Mouse (Mus musculus): ENCODE results near the gene Zfp385c. TPM values are rescaled to one million over a fixed set of nuclear protein-coding genes. Genes with fewer than 3 reads are reported as not detected.
A peak's percentile ranks its signal among the peaks of the same experiment; 100 is the strongest.

Zfp385c gene
- total and polyA plus RNA-seq, 3 experiments = 0.11 TPM; not detected in 2

DNA sequence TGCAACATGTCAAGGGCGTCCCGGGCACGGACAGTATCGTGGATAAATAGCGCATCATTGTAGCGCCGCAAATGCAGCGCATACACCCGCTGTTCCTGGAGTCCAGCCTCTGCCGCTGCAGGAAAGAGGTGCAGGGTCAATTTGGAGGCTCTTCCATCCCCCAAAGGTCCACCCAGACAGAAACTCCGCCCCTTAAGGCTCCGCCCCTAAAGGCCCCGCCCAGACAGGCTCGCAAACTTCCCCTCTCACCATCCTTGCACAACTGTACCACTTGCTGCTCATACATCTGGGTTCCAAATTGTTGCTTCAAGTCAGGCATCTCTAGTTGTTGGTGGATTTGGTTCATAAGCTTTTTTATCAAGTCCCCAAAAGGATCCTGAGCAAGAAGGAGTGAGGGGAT lies 9.0 kb upstream of the Zfp385c start:
- peaks cover 40% of the 10 kb centered on the region for H3K4me1 ChIP-seq (ENCODE audit: insufficient read depth, low read depth, low read length)
- H3K27me3 ChIP-seq (ENCODE audit: insufficient read depth, low read length) = no peaks in the 10 kb centered on the region; the same call in 1 of the 2 replicates
- no peak for TF ChIP-seq TAL1 (conservative IDR thresholded peaks at IDR 0.05; ENCODE audit: low read depth, low read length)
- TF ChIP-seq CTCF (IDR thresholded peaks at IDR 0.05; ENCODE audit: low read depth, low read length) = no peak
- TF ChIP-seq GATA1 (IDR thresholded peaks at IDR 0.05; ENCODE audit: borderline replicate concordance, low read length) = no peak
- TF ChIP-seq GATA2 (IDR thresholded peaks at IDR 0.05; ENCODE audit: borderline replicate concordance, low read depth, low read length) = no peak
- TF ChIP-seq POLR2AphosphoS5 (IDR thresholded peaks at IDR 0.05; ENCODE audit: insufficient replicate concordance, low read depth, low read length) = no peak
- no peak overlapping the region for H3K4me3 ChIP-seq (ENCODE audit: low read depth, low read length)
- no peak for ATAC-seq (ENCODE audit: extremely low read depth, insufficient number of reproducible peaks, low FRiP score, poor library complexity, severe bottlenecking)
- H3K9me3 ChIP-seq (replicated peaks) = no peaks in the 10 kb centered on the region
- DNase-seq (ENCODE audit: low spot score) = no peak
- peaks cover 63% of the 10 kb centered on the region for H3K36me3 ChIP-seq (replicated peaks)

DNA sequence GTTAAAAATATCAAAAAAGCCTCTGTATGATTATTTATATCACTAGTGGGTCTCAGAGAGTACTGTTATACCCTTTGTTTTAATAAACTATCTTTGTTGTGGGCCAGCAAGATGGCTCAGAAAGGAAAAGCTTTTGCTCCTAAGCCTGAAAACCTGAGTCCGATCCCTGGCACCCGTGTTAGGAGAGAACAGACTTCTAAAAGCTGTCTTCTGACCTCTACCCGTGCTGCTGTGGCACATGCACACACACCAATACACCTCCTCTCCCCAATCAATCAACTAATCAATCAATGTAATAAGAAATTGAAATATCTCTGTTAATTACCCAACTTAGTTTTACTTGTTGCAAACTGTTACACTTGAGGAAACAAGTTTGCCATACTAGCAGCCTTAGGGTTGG lies 8.5 kb upstream of the Zfp385c start:
- Histone ChIP-seq H3K36me3 (replicated peaks) (peaks cover 60% of the 10 kb centered on the region), H3K4me3 (ENCODE audit: low read depth, low read length) (no peak overlapping the region), H3K9me3 (replicated peaks) (no peaks in the 10 kb centered on the region), H3K4me1 (ENCODE audit: insufficient read depth, low read depth, low read length) (peaks cover 37% of the 10 kb centered on the region), H3K27me3 (ENCODE audit: insufficient read depth, low read length) (no peaks in the 10 kb centered on the region; the same call in 1 of the 2 replicates)
- DNase-seq (ENCODE audit: low spot score) (no peak), ATAC-seq (ENCODE audit: extremely low read depth, insufficient number of reproducible peaks, low FRiP score, poor library complexity, severe bottlenecking) (no peak)
- TF ChIP-seq POLR2AphosphoS5 (IDR thresholded peaks at IDR 0.05; ENCODE audit: insufficient replicate concordance, low read depth, low read length) (no peak), CTCF (IDR thresholded peaks at IDR 0.05; ENCODE audit: low read depth, low read length) (no peak), TAL1 (conservative IDR thresholded peaks at IDR 0.05; ENCODE audit: low read depth, low read length) (no peak), GATA2 (IDR thresholded peaks at IDR 0.05; ENCODE audit: borderline replicate concordance, low read depth, low read length) (no peak), GATA1 (IDR thresholded peaks at IDR 0.05; ENCODE audit: borderline replicate concordance, low read length) (no peak)

DNA sequence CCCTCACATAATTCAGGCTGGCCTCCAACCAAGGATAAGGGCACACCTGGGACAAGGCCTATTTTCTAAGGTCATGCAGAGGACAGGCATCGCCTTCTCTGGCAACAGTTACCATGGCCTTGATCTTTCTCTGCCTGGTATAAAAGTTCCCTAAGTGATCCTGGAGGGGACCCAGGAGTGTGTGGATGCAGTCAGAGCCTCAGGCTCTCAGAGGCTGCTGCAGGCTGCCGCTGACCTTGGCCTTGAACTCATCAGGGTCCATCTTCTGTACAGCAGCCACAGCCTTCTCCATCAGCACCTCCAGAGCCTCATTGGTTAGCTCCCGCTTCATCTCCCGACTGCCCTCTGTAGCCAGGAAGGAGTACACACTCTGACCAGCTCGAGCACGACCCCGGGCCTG lies 5.7 kb upstream of the Zfp385c start:
- peaks cover 33% of the 10 kb centered on the region for H3K36me3 ChIP-seq (replicated peaks)

DNA sequence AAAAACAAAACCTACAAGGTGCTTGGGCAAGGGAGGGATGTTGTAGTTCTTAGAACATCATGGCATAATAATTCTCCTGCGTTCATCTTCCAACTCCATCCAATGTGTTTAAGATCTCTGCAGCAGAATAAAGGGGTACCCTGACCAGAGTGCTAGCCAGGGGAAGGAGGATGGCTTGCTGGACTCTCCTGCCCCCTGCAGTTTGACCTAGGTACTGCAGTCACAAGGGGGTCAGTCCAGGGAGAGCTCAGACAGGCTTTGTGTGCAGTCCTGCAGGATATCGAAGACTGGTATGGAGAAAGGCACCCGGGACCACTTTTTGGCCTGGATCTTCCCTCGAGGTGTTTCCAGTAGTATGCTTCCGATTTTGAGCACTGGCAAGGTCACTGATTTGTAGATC lies 2.7 kb upstream of the Zfp385c start:
- peak; percentile 91 for TF ChIP-seq CTCF (IDR thresholded peaks at IDR 0.05; ENCODE audit: low read depth, low read length)
- TF ChIP-seq GATA1 (IDR thresholded peaks at IDR 0.05; ENCODE audit: borderline replicate concordance, low read length) = no peak
- peaks cover 21% of the 10 kb centered on the region for H3K36me3 ChIP-seq (replicated peaks)
- no peak overlapping the region for H3K4me3 ChIP-seq (ENCODE audit: low read depth, low read length)

More for the DNA sequence above, 5.7 kb upstream of the Zfp385c start:
- ATAC-seq (ENCODE audit: extremely low read depth, insufficient number of reproducible peaks, low FRiP score, poor library complexity, severe bottlenecking) (no peak), DNase-seq (ENCODE audit: low spot score) (no peak)
- Histone ChIP-seq H3K9me3 (replicated peaks) (no peaks in the 10 kb centered on the region), H3K27me3 (ENCODE audit: insufficient read depth, low read length) (peaks cover 7% of the 10 kb centered on the region), H3K4me1 (ENCODE audit: insufficient read depth, low read depth, low read length) (peaks cover 19% of the 10 kb centered on the region), H3K4me3 (ENCODE audit: low read depth, low read length) (no peak overlapping the region)
- TF ChIP-seq CTCF (IDR thresholded peaks at IDR 0.05; ENCODE audit: low read depth, low read length) = no peak
- no peak for TF ChIP-seq GATA2 (IDR thresholded peaks at IDR 0.05; ENCODE audit: borderline replicate concordance, low read depth, low read length)
- no peak for TF ChIP-seq TAL1 (conservative IDR thresholded peaks at IDR 0.05; ENCODE audit: low read depth, low read length)
- no peak for TF ChIP-seq GATA1 (IDR thresholded peaks at IDR 0.05; ENCODE audit: borderline replicate concordance, low read length)
- no peak for TF ChIP-seq POLR2AphosphoS5 (IDR thresholded peaks at IDR 0.05; ENCODE audit: insufficient replicate concordance, low read depth, low read length)

DNA sequence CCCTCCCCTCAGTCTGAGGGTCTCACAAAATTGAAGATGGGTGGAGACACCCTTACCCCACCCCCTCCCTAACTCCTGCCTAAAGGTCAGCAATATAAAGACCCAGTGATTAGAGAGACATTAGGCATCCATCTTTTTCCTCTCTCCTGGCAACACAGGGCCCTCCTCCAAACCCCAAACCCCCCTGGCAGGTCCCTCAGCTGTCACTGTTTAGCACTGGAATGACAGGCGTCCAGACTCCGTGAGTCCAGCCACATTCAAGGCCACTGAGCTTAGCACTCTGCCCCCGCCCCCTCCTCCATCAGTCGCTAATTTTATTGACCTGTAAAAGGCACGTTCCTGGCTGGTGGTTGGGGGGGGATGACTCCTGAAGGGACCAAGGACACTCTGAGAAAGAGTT lies 899 bp upstream of the Zfp385c start:
- no peaks in the 10 kb centered on the region for H3K9me3 ChIP-seq (replicated peaks)
- peaks cover 44% of the 10 kb centered on the region for H3K27me3 ChIP-seq (ENCODE audit: insufficient read depth, low read length)
- no peak overlapping the region for H3K4me3 ChIP-seq (ENCODE audit: low read depth, low read length)
- peaks cover 9% of the 10 kb centered on the region for H3K36me3 ChIP-seq (replicated peaks)
- H3K4me1 ChIP-seq (ENCODE audit: insufficient read depth, low read depth, low read length) = peaks cover 11% of the 10 kb centered on the region
- DNase-seq (ENCODE audit: low spot score) = no peak
- no peak for TF ChIP-seq CTCF (IDR thresholded peaks at IDR 0.05; ENCODE audit: low read depth, low read length)
- no peak for TF ChIP-seq GATA1 (IDR thresholded peaks at IDR 0.05; ENCODE audit: borderline replicate concordance, low read length)
- TF ChIP-seq POLR2AphosphoS5 (IDR thresholded peaks at IDR 0.05; ENCODE audit: insufficient replicate concordance, low read depth, low read length) = no peak
- TF ChIP-seq TAL1 (conservative IDR thresholded peaks at IDR 0.05; ENCODE audit: low read depth, low read length) = no peak
- TF ChIP-seq GATA2 (IDR thresholded peaks at IDR 0.05; ENCODE audit: borderline replicate concordance, low read depth, low read length) = no peak
- no peak for ATAC-seq (ENCODE audit: extremely low read depth, insufficient number of reproducible peaks, low FRiP score, poor library complexity, severe bottlenecking)

More for the DNA sequence above, 2.7 kb upstream of the Zfp385c start:
- H3K9me3 ChIP-seq (replicated peaks) = no peaks in the 10 kb centered on the region
- peaks cover 11% of the 10 kb centered on the region for H3K4me1 ChIP-seq (ENCODE audit: insufficient read depth, low read depth, low read length)
- ATAC-seq (ENCODE audit: extremely low read depth, insufficient number of reproducible peaks, low FRiP score, poor library complexity, severe bottlenecking) (no peak), DNase-seq (ENCODE audit: low spot score) (peak; percentile 64)
- peaks cover 35% of the 10 kb centered on the region for H3K27me3 ChIP-seq (ENCODE audit: insufficient read depth, low read length)

DNA sequence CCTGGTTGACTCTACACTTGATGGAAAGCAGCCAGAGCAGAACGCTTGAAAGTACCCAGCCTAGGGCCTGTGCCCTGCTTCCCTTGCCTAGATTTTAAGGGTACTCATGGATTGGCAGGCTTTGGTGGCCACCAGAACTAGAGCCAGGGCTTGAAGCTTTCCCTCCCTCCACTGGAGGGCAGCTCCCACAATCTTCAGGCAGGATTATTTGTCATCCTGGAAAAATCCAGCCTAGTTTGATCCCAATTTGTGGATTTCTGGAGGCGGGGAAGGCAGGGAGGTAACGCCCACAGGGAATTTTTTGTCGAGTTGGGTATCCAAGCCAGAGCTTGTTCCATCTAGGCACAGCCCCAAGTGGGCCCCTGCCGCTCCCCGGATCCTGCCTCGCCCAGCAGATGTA lies 1.9 kb downstream of the Zfp385c start:
- H3K9me3 ChIP-seq (replicated peaks) = no peaks in the 10 kb centered on the region
- ATAC-seq (ENCODE audit: extremely low read depth, insufficient number of reproducible peaks, low FRiP score, poor library complexity, severe bottlenecking) (no peak), DNase-seq (ENCODE audit: low spot score) (no peak)
- H3K36me3 ChIP-seq (replicated peaks) = no peaks in the 10 kb centered on the region
- peaks cover 60% of the 10 kb centered on the region for H3K27me3 ChIP-seq (ENCODE audit: insufficient read depth, low read length)
- H3K4me1 ChIP-seq (ENCODE audit: insufficient read depth, low read depth, low read length) = peaks cover 11% of the 10 kb centered on the region
- TF ChIP-seq POLR2AphosphoS5 (IDR thresholded peaks at IDR 0.05; ENCODE audit: insufficient replicate concordance, low read depth, low read length) = no peak
- TF ChIP-seq TAL1 (conservative IDR thresholded peaks at IDR 0.05; ENCODE audit: low read depth, low read length) = no peak
- TF ChIP-seq GATA1 (IDR thresholded peaks at IDR 0.05; ENCODE audit: borderline replicate concordance, low read length) = no peak
- no peak for TF ChIP-seq GATA2 (IDR thresholded peaks at IDR 0.05; ENCODE audit: borderline replicate concordance, low read depth, low read length)
- H3K4me3 ChIP-seq (ENCODE audit: low read depth, low read length) = no peak overlapping the region

DNA sequence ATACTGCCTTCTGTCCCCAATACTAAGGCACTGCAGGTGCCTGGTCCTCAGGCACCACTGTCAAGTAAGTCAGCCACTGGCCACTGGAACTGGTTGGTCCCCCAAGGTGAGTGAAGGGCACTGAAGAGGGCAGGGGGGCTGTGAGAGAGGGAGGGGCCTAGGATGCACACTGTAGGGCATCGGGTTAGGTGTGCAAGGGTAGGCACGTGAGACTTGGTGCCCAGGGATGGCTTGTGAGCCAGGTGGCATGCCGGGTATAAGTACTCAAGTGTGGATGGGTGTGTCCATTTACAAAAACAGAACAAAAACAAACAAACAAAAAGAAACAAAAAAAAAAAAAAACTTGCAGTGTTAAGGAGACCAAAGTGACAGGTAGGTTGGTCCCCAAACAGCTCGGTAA lies 3.8 kb downstream of the Zfp385c start:
- DNase-seq (ENCODE audit: low spot score) (no peak), ATAC-seq (ENCODE audit: extremely low read depth, insufficient number of reproducible peaks, low FRiP score, poor library complexity, severe bottlenecking) (no peak)
- Histone ChIP-seq H3K27me3 (ENCODE audit: insufficient read depth, low read length) (peaks cover 70% of the 10 kb centered on the region), H3K36me3 (replicated peaks) (no peaks in the 10 kb centered on the region), H3K4me1 (ENCODE audit: insufficient read depth, low read depth, low read length) (peaks cover 11% of the 10 kb centered on the region), H3K9me3 (replicated peaks) (no peaks in the 10 kb centered on the region), H3K4me3 (ENCODE audit: low read depth, low read length) (no peak overlapping the region)
- TF ChIP-seq CTCF (IDR thresholded peaks at IDR 0.05; ENCODE audit: low read depth, low read length) (no peak), TAL1 (conservative IDR thresholded peaks at IDR 0.05; ENCODE audit: low read depth, low read length) (no peak), POLR2AphosphoS5 (IDR thresholded peaks at IDR 0.05; ENCODE audit: insufficient replicate concordance, low read depth, low read length) (no peak), GATA2 (IDR thresholded peaks at IDR 0.05; ENCODE audit: borderline replicate concordance, low read depth, low read length) (no peak), GATA1 (IDR thresholded peaks at IDR 0.05; ENCODE audit: borderline replicate concordance, low read length) (no peak)

Measured in G1E (cell line).